Mouse (Mus musculus): ENCODE data around the gene Ptch1. TPM values are rescaled to one million over a fixed set of nuclear protein-coding genes. Genes with fewer than 3 reads are reported as not detected.

Gene Ptch1
- polyA plus RNA-seq, 1 experiment from 2014 or later: 12.2 TPM

- no peak for ATAC-seq (replicated peaks; ENCODE audit: low FRiP score, low read depth)
- DNase-seq (ENCODE audit: low spot score): no peak
- peaks cover 83% of the 10 kb centered on the region for H3K36me3 ChIP-seq (ENCODE audit: insufficient read depth, low read length)
- H3K9me3 ChIP-seq (replicated peaks; ENCODE audit: low read length): no peaks in the 10 kb centered on the region
- H3K27ac ChIP-seq: no peak overlapping the region
- no peak for TF ChIP-seq CTCF (IDR thresholded peaks at IDR 0.05; ENCODE audit: low read depth)
- H3K27me3 ChIP-seq (ENCODE audit: insufficient read depth, low read length): no peaks in the 10 kb centered on the region
- H3K4me3 ChIP-seq (replicated peaks; ENCODE audit: low read depth, low read length): no peak overlapping the region
- no peak overlapping the region for H3K4me2 ChIP-seq (ENCODE audit: low read length)
- WGBS: 77% methylated on average over 8 of the region's 8 CpGs
- no peak overlapping the region for H3K9ac ChIP-seq (ENCODE audit: low read depth, low read length)
- no peaks in the 10 kb centered on the region for H3K4me1 ChIP-seq (replicated peaks; ENCODE audit: insufficient read depth, low read length)
These were observed 58.5 kb downstream of the Ptch1 start for GRCm38 (mm10) chr13:63514931-63515360.

DNA sequence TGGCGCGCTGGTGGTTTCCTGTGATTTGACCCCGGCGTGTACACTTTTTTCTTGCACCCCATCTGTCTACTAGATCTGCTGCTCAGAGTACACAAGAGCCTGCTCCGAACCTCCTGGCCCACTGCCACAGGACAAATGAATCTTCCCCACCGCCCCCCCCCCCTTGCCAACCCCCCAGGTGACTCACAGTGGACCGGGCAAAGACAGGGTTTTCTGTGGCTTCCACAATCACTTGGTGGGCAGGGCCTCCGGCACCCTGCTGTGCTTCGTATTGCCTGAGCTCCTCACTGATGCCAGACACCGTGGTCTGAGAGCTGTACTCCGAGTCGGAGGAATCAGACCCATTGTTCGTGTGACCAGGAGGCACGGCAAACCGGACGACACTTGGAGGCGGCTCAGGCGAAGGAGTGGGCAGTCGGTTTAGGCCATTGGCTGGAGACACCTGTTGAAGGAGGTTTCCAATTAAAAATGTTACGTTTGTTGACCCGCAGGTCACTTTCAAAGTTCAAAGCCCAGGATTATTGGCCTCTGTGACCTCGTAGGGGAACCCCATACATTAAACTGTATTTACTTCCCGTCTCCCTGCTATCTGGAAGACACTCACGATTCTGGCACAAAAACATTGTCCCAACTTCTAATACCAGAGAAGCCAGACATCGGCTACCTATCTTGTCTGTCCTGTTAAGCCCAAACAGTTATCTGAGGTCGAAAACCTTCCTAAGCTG is 59.9 kb downstream of the Ptch1 start:
- no peak for DNase-seq (ENCODE audit: low spot score)
- H3K27ac ChIP-seq: no peak overlapping the region
- no peak overlapping the region for H3K4me3 ChIP-seq (replicated peaks; ENCODE audit: low read depth, low read length)
- H3K36me3 ChIP-seq (ENCODE audit: insufficient read depth, low read length): peaks cover 81% of the 10 kb centered on the region
- no peak overlapping the region for H3K9ac ChIP-seq (ENCODE audit: low read depth, low read length)
- no peaks in the 10 kb centered on the region for H3K4me1 ChIP-seq (replicated peaks; ENCODE audit: insufficient read depth, low read length)
- H3K27me3 ChIP-seq (ENCODE audit: insufficient read depth, low read length): no peaks in the 10 kb centered on the region
- 78% methylated on average over 26 of the region's 26 CpGs for WGBS
- H3K9me3 ChIP-seq (replicated peaks; ENCODE audit: low read length): no peaks in the 10 kb centered on the region
- H3K4me2 ChIP-seq (ENCODE audit: low read length): no peak overlapping the region
- TF ChIP-seq CTCF (IDR thresholded peaks at IDR 0.05; ENCODE audit: low read depth): no peak
- ATAC-seq (replicated peaks; ENCODE audit: low FRiP score, low read depth): no peak

GRCm38 (mm10) chr13:63512411-63512810 is 61.0 kb downstream of the Ptch1 start:
- Histone ChIP-seq H3K36me3 (ENCODE audit: insufficient read depth, low read length) (peaks cover 84% of the 10 kb centered on the region), H3K4me1 (replicated peaks; ENCODE audit: insufficient read depth, low read length) (no peaks in the 10 kb centered on the region), H3K27me3 (ENCODE audit: insufficient read depth, low read length) (no peaks in the 10 kb centered on the region), H3K9me3 (replicated peaks; ENCODE audit: low read length) (no peaks in the 10 kb centered on the region), H3K9ac (ENCODE audit: low read depth, low read length) (no peak overlapping the region), H3K27ac (no peak overlapping the region), H3K4me2 (ENCODE audit: low read length) (no peak overlapping the region), H3K4me3 (replicated peaks; ENCODE audit: low read depth, low read length) (no peak overlapping the region)
- 57% methylated on average over 6 of the region's 6 CpGs for WGBS
- no peak for TF ChIP-seq CTCF (IDR thresholded peaks at IDR 0.05; ENCODE audit: low read depth)
- ATAC-seq (replicated peaks; ENCODE audit: low FRiP score, low read depth) (no peak), DNase-seq (ENCODE audit: low spot score) (no peak)

DNA sequence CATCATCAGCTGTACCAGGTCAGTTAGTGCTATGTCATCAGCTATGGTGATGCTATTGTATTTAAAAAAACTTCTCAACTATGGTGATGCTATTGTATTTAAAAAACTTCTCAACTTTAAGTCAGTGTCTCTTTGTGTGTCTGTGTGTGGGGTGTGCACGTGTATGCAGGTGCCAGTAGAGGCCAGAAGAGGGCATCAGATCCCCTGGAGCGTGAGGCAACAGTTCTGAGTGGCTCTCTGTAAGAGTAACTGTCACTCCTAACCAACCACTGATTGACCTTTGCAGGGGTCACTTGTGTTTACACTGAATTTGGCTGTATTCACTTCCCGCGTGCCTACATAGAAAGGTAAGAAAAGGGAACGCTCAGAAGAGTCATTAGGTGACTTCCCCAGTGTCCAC is 65.6 kb downstream of the Ptch1 start:
- H3K9me3 ChIP-seq (replicated peaks; ENCODE audit: low read length): no peaks in the 10 kb centered on the region
- no peaks in the 10 kb centered on the region for H3K4me1 ChIP-seq (replicated peaks; ENCODE audit: insufficient read depth, low read length)
- peak; percentile 28; the same call in 1 of the 2 replicates for TF ChIP-seq CTCF (IDR thresholded peaks at IDR 0.05; ENCODE audit: low read depth)
- no peak overlapping the region for H3K27ac ChIP-seq
- H3K27me3 ChIP-seq (ENCODE audit: insufficient read depth, low read length): no peaks in the 10 kb centered on the region
- H3K9ac ChIP-seq (ENCODE audit: low read depth, low read length): no peak overlapping the region
- H3K4me3 ChIP-seq (replicated peaks; ENCODE audit: low read depth, low read length): no peak overlapping the region
- no peak overlapping the region for H3K4me2 ChIP-seq (ENCODE audit: low read length)
- DNase-seq (ENCODE audit: low spot score): no peak
- peaks cover 43% of the 10 kb centered on the region for H3K36me3 ChIP-seq (ENCODE audit: insufficient read depth, low read length)
- 89% methylated on average over 5 of the region's 5 CpGs for WGBS
- ATAC-seq (replicated peaks; ENCODE audit: low FRiP score, low read depth): no peak

DNA sequence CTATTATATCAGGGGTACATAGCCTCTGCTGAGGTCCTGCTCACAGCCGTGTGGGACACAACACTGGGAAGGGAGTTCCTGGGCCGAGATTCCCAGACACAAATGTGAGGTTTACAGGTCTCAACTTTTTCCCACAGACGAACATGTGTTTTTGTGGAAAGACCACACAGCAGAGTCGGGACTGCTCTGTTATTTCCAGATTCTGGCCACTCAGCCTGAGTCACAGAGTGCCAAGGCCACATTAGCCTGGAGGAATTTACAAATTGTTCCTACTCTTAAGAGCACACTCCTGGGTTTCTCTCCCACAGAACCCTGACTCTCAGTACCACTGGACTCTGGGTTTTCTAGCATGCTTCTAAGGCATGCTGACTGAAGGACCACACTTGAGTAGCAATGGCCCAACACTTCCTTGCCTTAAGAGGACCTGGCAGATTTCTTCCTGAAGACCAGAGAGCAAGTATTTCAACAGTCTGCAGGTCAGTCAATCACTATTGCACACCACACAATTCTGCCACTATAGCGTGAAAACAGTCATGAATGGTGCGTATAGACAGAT is 66.3 kb downstream of the Ptch1 start:
- no peaks in the 10 kb centered on the region for H3K4me1 ChIP-seq (replicated peaks; ENCODE audit: insufficient read depth, low read length)
- H3K4me3 ChIP-seq (replicated peaks; ENCODE audit: low read depth, low read length): no peak overlapping the region
- H3K27ac ChIP-seq: no peak overlapping the region
- H3K9ac ChIP-seq (ENCODE audit: low read depth, low read length): no peak overlapping the region
- H3K9me3 ChIP-seq (replicated peaks; ENCODE audit: low read length): no peaks in the 10 kb centered on the region
- no peak for DNase-seq (ENCODE audit: low spot score)
- no peak overlapping the region for H3K4me2 ChIP-seq (ENCODE audit: low read length)
- no peak for TF ChIP-seq CTCF (IDR thresholded peaks at IDR 0.05; ENCODE audit: low read depth)
- no peaks in the 10 kb centered on the region for H3K27me3 ChIP-seq (ENCODE audit: insufficient read depth, low read length)
- peaks cover 40% of the 10 kb centered on the region for H3K36me3 ChIP-seq (ENCODE audit: insufficient read depth, low read length)
- no peak for ATAC-seq (replicated peaks; ENCODE audit: low FRiP score, low read depth)
- 88% methylated on average over 6 of the region's 6 CpGs for WGBS

- no peak for DNase-seq (ENCODE audit: low spot score)
- Histone ChIP-seq H3K4me1 (replicated peaks; ENCODE audit: insufficient read depth, low read length) (no peaks in the 10 kb centered on the region), H3K4me3 (replicated peaks; ENCODE audit: low read depth, low read length) (no peak overlapping the region), H3K27me3 (ENCODE audit: insufficient read depth, low read length) (no peaks in the 10 kb centered on the region), H3K9ac (ENCODE audit: low read depth, low read length) (no peak overlapping the region), H3K27ac (no peak overlapping the region), H3K9me3 (replicated peaks; ENCODE audit: low read length) (no peaks in the 10 kb centered on the region), H3K36me3 (ENCODE audit: insufficient read depth, low read length) (peaks cover 33% of the 10 kb centered on the region), H3K4me2 (ENCODE audit: low read length) (no peak overlapping the region)
- no peak for ATAC-seq (replicated peaks; ENCODE audit: low FRiP score, low read depth)
- TF ChIP-seq CTCF (IDR thresholded peaks at IDR 0.05; ENCODE audit: low read depth): no peak
- 45% methylated on average over 1 of the region's 1 CpGs for WGBS
These were observed 67.0 kb downstream of the Ptch1 start for GRCm38 (mm10) chr13:63506364-63506763.

Data from kidney, postnatal 0 days (tissue).